Mouse (Mus musculus) midbrain, embryonic 13.5 days (tissue): ENCODE measurements around the gene Prrt3. TPM values are rescaled to one million over a fixed set of nuclear protein-coding genes. Genes with fewer than 3 reads are reported as not detected.

Experiments
- ATAC-seq: fragments of 200-750 bp; cut with Nextera tagmentation; 2 replicates; pipeline ENCODE4 v1.8.0; 2017; ENCODE audit warnings: mild to moderate bottlenecking, moderate TSS enrichment, moderate library complexity
- H3K27ac ChIP-seq: fragments of 300-500 bp; sonication (generic); 2 replicates; pipeline ENCODE4 v1.5.1; 2015; ENCODE audit warnings: inconsistent platforms, mild to moderate bottlenecking, moderate library complexity
- H3K27me3 ChIP-seq: fragments of 300-500 bp; sonication (generic); 2 replicates; pipeline ENCODE4 v1.6.1; 2015; ENCODE audit warnings: mild to moderate bottlenecking, inconsistent platforms
- H3K36me3 ChIP-seq: fragments of 300-500 bp; sonication (generic); 2 replicates; pipeline ENCODE4 v1.6.1; 2015; ENCODE audit warnings: mild to moderate bottlenecking, inconsistent platforms
- H3K4me1 ChIP-seq: fragments of 300-500 bp; sonication (generic); replicated peaks from 2 replicates; pipeline ENCODE4 v1.6.1; 2015; ENCODE audit warnings: inconsistent platforms
- H3K4me2 ChIP-seq: fragments of 300-500 bp; sonication (generic); replicated peaks from 2 replicates; pipeline ENCODE4 v1.6.1; 2015; ENCODE audit warnings: moderate library complexity, mild to moderate bottlenecking, inconsistent platforms
- H3K4me3 ChIP-seq: fragments of 300-500 bp; sonication (generic); replicated peaks from 2 replicates; pipeline ENCODE4 v1.5.1; 2015; ENCODE audit warnings: mild to moderate bottlenecking, inconsistent platforms
- H3K9ac ChIP-seq: fragments of 300-500 bp; sonication (generic); replicated peaks from 2 replicates; pipeline ENCODE4 v1.6.1; 2015; ENCODE audit warnings: mild to moderate bottlenecking, inconsistent platforms
- H3K9me3 ChIP-seq: fragments of 300-500 bp; sonication (generic); 2 replicates; pipeline ENCODE4 v1.6.1; 2016; ENCODE audit warnings: mild to moderate bottlenecking, inconsistent platforms
- WGBS: fragments of 180-500 bp; shearing (Covaris S2); methylation state at CpG from one replicate; pipeline ENCODE4 v1.1.7; 2015; 5-methylcytosine and 5-hydroxymethylcytosine counted together
- microRNA-seq: library from miRNA; unstranded; fragments of <30 nt; microRNA quantifications from one replicate; pipeline ENCODE4, GENCODE M21; 2016
- polyA plus RNA-seq: library from polyadenylated mRNA; unstranded; fragments of >200 nt; fragmentation: Nextera tagmentation; extraction: Ambion mirVana; gene quantifications from 2 replicates; pipeline ENCODE4 v1.2.1, GENCODE M21; 2015

The Prrt3 gene
- polyA plus RNA-seq, 1 experiment from 2014 or later = 6.0 TPM

- Histone ChIP-seq H3K36me3 (no peaks in the 10 kb centered on the region), H3K27ac (no peak overlapping the region), H3K4me1 (peaks cover 15% of the 10 kb centered on the region), H3K27me3 (peaks cover 40% of the 10 kb centered on the region), H3K9ac (no peak overlapping the region), H3K9me3 (no peaks in the 10 kb centered on the region), H3K4me2 (no peak overlapping the region), H3K4me3 (no peak overlapping the region)
- 66% methylated on average over 3 of the region's 3 CpGs for WGBS
- no peak for ATAC-seq
Measured at GRCm38 (mm10) chr6:113468512-113468911, 33.2 kb downstream of the Prrt3 start.

- Histone ChIP-seq H3K9ac (no peak overlapping the region), H3K4me1 (peaks cover 11% of the 10 kb centered on the region), H3K36me3 (no peaks in the 10 kb centered on the region), H3K27me3 (peaks cover 20% of the 10 kb centered on the region), H3K27ac (no peak overlapping the region), H3K4me3 (no peak overlapping the region), H3K9me3 (no peaks in the 10 kb centered on the region), H3K4me2 (no peak overlapping the region)
- ATAC-seq = no peak
- 45% methylated on average over 5 of the region's 5 CpGs for whole genome bisulfite sequencing
Measured at GRCm38 (mm10) chr6:113465602-113466001, 36.1 kb downstream of the Prrt3 start.

- H3K27ac ChIP-seq = no peak overlapping the region
- no peak overlapping the region for H3K4me2 ChIP-seq
- H3K4me3 ChIP-seq = no peak overlapping the region
- 70% methylated on average over 7 of the region's 7 CpGs for WGBS
- H3K36me3 ChIP-seq = no peaks in the 10 kb centered on the region
- no peak overlapping the region for H3K9ac ChIP-seq
- no peak for ATAC-seq
- H3K9me3 ChIP-seq = no peaks in the 10 kb centered on the region
- 0 out of 2 replicates have a peak, but pooled peaks cover 4% of the 10 kb centered on the region for H3K27me3 ChIP-seq
- H3K4me1 ChIP-seq = no peaks in the 10 kb centered on the region; the same call in 1 of the 2 replicates
Measured at GRCm38 (mm10) chr6:113464040-113464439, 37.7 kb downstream of the Prrt3 start.

- Histone ChIP-seq H3K4me2 (no peak overlapping the region), H3K27ac (no peak overlapping the region), H3K9ac (no peak overlapping the region), H3K9me3 (no peaks in the 10 kb centered on the region), H3K4me3 (no peak overlapping the region), H3K4me1 (no peaks in the 10 kb centered on the region), H3K27me3 (no peaks in the 10 kb centered on the region; the same call in 1 of the 2 replicates), H3K36me3 (no peaks in the 10 kb centered on the region)
- WGBS = 72% methylated on average over 10 of the region's 10 CpGs
- no peak for ATAC-seq
Measured at GRCm38 (mm10) chr6:113458635-113459034, 43.1 kb downstream of the Prrt3 start.

- H3K4me2 ChIP-seq = no peak within 1 kb of the TSS
- H3K4me3 ChIP-seq = no peak within 1 kb of the TSS
- H3K27me3 ChIP-seq = no peaks in the 10 kb centered on the region; the same call in 1 of the 2 replicates
- no peaks in the 10 kb centered on the region for H3K36me3 ChIP-seq
- WGBS = 86% methylated on average over 10 of the region's 10 CpGs
- no peaks in the 10 kb centered on the region for H3K4me1 ChIP-seq
- no peaks in the 10 kb centered on the region for H3K9me3 ChIP-seq
- H3K9ac ChIP-seq = no peak within 1 kb of the TSS
- no peak within 1 kb of the TSS for H3K27ac ChIP-seq
- ATAC-seq = no peak
Measured at GRCm38 (mm10) chr6:113457952-113458534, 43.7 kb downstream of the Prrt3 start, which contains the start of gene Il17re. TSS of gene Il17re (plus strand) at chr6:113458484.

GRCm38 (mm10) chr6:113455007-113455406 lies 46.7 kb downstream of the Prrt3 start:
- Histone ChIP-seq H3K4me2 (no peak overlapping the region), H3K9me3 (no peaks in the 10 kb centered on the region), H3K4me1 (no peaks in the 10 kb centered on the region), H3K4me3 (no peak overlapping the region), H3K27me3 (no peaks in the 10 kb centered on the region; the same call in 1 of the 2 replicates), H3K9ac (no peak overlapping the region), H3K27ac (no peak overlapping the region), H3K36me3 (no peaks in the 10 kb centered on the region)
- 80% methylated on average over 5 of the region's 5 CpGs for WGBS
- ATAC-seq = no peak

GRCm38 (mm10) chr6:113451839-113452238 lies 49.9 kb downstream of the Prrt3 start:
- H3K9me3 ChIP-seq = no peaks in the 10 kb centered on the region
- H3K27ac ChIP-seq = no peak overlapping the region
- WGBS = 88% methylated on average over 2 of the region's 2 CpGs
- H3K36me3 ChIP-seq = peaks cover 28% of the 10 kb centered on the region
- H3K4me3 ChIP-seq = no peak overlapping the region
- H3K9ac ChIP-seq = no peak overlapping the region
- H3K4me2 ChIP-seq = no peak overlapping the region
- ATAC-seq = no peak
- no peaks in the 10 kb centered on the region for H3K4me1 ChIP-seq
- H3K27me3 ChIP-seq = no peaks in the 10 kb centered on the region; the same call in 1 of the 2 replicates

GRCm38 (mm10) chr6:113447639-113448038 lies 54.1 kb downstream of the Prrt3 start:
- no peak for ATAC-seq

GRCm38 (mm10) chr6:113444207-113444965 lies 57.3 kb downstream of the Prrt3 start:
- peaks cover 36% of the 10 kb centered on the region for H3K36me3 ChIP-seq
- H3K4me2 ChIP-seq = no peak overlapping the region
- peaks cover 16% of the 10 kb centered on the region for H3K4me1 ChIP-seq
- ATAC-seq = no peak
- H3K4me3 ChIP-seq = no peak overlapping the region
- H3K27me3 ChIP-seq = no peaks in the 10 kb centered on the region
- no peak overlapping the region for H3K9ac ChIP-seq
- H3K27ac ChIP-seq = no peak overlapping the region
- 87% methylated on average over 8 of the region's 8 CpGs for WGBS
- no peaks in the 10 kb centered on the region for H3K9me3 ChIP-seq

More at GRCm38 (mm10) chr6:113447639-113448038, 54.1 kb downstream of the Prrt3 start:
- H3K9me3 ChIP-seq = no peaks in the 10 kb centered on the region
- H3K4me3 ChIP-seq = no peak overlapping the region
- no peak overlapping the region for H3K9ac ChIP-seq
- H3K27ac ChIP-seq = no peak overlapping the region
- no peaks in the 10 kb centered on the region for H3K27me3 ChIP-seq
- WGBS = 95% methylated on average over 4 of the region's 4 CpGs
- no peak overlapping the region for H3K4me2 ChIP-seq
- H3K36me3 ChIP-seq = peaks cover 39% of the 10 kb centered on the region
- peaks cover 12% of the 10 kb centered on the region for H3K4me1 ChIP-seq

Small RNAs within 50 kb of the gene (microRNA-seq; reads per million reads assigned to microRNA genes)
- not detected for gene Gm23365

Other genes starting within 250 kb of the Prrt3 start
- 0.58 and 0.71 TPM in 2 replicates for gene Cpne9, start 219.6 kb downstream of the Prrt3 start, polyA plus RNA-seq
- gene Brpf1, start 194.8 kb downstream of the Prrt3 start, polyA plus RNA-seq = 19.4 and 21.4 TPM in 2 replicates
- 9.5 and 9.9 TPM in 2 replicates for gene Ogg1, start 175.0 kb downstream of the Prrt3 start, polyA plus RNA-seq
- gene Camk1, start 157.9 kb downstream of the Prrt3 start, polyA plus RNA-seq = 79.4 and 81.4 TPM in 2 replicates
- gene Tada3, start 124.0 kb downstream of the Prrt3 start, polyA plus RNA-seq = 64.5 and 74.7 TPM in 2 replicates
- gene Arpc4, start 123.8 kb downstream of the Prrt3 start, polyA plus RNA-seq = 393 and 407 TPM in 2 replicates
- 10.8 and 11.4 TPM in 2 replicates for gene Ttll3, start 112.7 kb downstream of the Prrt3 start, polyA plus RNA-seq
- 20.8 and 23.0 TPM in 2 replicates for gene Rpusd3, start 82.6 kb downstream of the Prrt3 start, polyA plus RNA-seq
- gene Cidec, start 66.2 kb downstream of the Prrt3 start, polyA plus RNA-seq = 0.12 TPM in 1 of 2 replicates, not detected in the other
- gene Jagn1, start 59.4 kb downstream of the Prrt3 start, polyA plus RNA-seq = 84.3 and 87.6 TPM in 2 replicates
- 0.13 TPM in 1 of 2 replicates, not detected in the other for gene Il17re, start 43.4 kb downstream of the Prrt3 start, polyA plus RNA-seq
- gene Il17rc, start 30.5 kb downstream of the Prrt3 start, polyA plus RNA-seq = 0.96 and 1.4 TPM in 2 replicates
- 49.4 and 56.5 TPM in 2 replicates for gene Creld1, start 18.6 kb downstream of the Prrt3 start, polyA plus RNA-seq
- gene Emc3, start 29.7 kb upstream of the Prrt3 start, polyA plus RNA-seq = 95.3 and 99.6 TPM in 2 replicates
- 4.2 and 4.5 TPM in 2 replicates for gene Fancd2, start 29.8 kb upstream of the Prrt3 start, polyA plus RNA-seq
- not detected in 2 replicates for gene Fancd2os, start 98.8 kb upstream of the Prrt3 start, polyA plus RNA-seq
- 227 and 229 TPM in 2 replicates for gene Brk1, start 102.8 kb upstream of the Prrt3 start, polyA plus RNA-seq
- 60.2 and 60.6 TPM in 2 replicates for gene Vhl, start 122.0 kb upstream of the Prrt3 start, polyA plus RNA-seq
- 0.99 and 1.3 TPM in 2 replicates for gene Irak2, start 136.5 kb upstream of the Prrt3 start, polyA plus RNA-seq
- gene Tatdn2, start 195.1 kb upstream of the Prrt3 start, polyA plus RNA-seq = 0.93 and 1.0 TPM in 2 replicates
- 0.70 and 1.8 TPM in 2 replicates for gene Ghrl, start 217.9 kb upstream of the Prrt3 start, polyA plus RNA-seq
- 229 and 232 TPM in 2 replicates for gene Sec13, start 238.8 kb upstream of the Prrt3 start, polyA plus RNA-seq